Mouse (Mus musculus): ENCODE measurements around the gene BC003965. TPM values are rescaled to one million over a fixed set of nuclear protein-coding genes. Genes with fewer than 3 reads are reported as not detected.

The BC003965 gene
- polyA plus RNA-seq, 1 experiment from 2014 or later, result 31.9 TPM

Other genes with a start within 250 kb of the BC003965 start
- 88.5 and 93.4 TPM in 2 replicates for gene Mapk8ip3, start 247.6 kb upstream of the BC003965 start, polyA plus RNA-seq (2014; fragmentation: Nextera tagmentation; extraction: Ambion mirVana)
- gene Jpt2, start 223.9 kb upstream of the BC003965 start, polyA plus RNA-seq (2014; fragmentation: Nextera tagmentation; extraction: Ambion mirVana), result 50.0 and 59.8 TPM in 2 replicates
- 9.2 and 10.1 TPM in 2 replicates for gene Cramp1l, start 168.8 kb upstream of the BC003965 start, polyA plus RNA-seq (2014; fragmentation: Nextera tagmentation; extraction: Ambion mirVana)
- 18.5 and 21.9 TPM in 2 replicates for gene Ift140, start 168.5 kb upstream of the BC003965 start, polyA plus RNA-seq (2014; fragmentation: Nextera tagmentation; extraction: Ambion mirVana)
- gene Tmem204, start 101.0 kb upstream of the BC003965 start, polyA plus RNA-seq (2014; fragmentation: Nextera tagmentation; extraction: Ambion mirVana), result 8.1 and 11.5 TPM in 2 replicates
- 46.4 and 51.6 TPM in 2 replicates for gene Telo2, start 68.6 kb upstream of the BC003965 start, polyA plus RNA-seq (2014; fragmentation: Nextera tagmentation; extraction: Ambion mirVana)
- not detected in 2 replicates for gene Ptx4, start 63.8 kb upstream of the BC003965 start, polyA plus RNA-seq (2014; fragmentation: Nextera tagmentation; extraction: Ambion mirVana)
- gene Clcn7, start 51.2 kb upstream of the BC003965 start, polyA plus RNA-seq (2014; fragmentation: Nextera tagmentation; extraction: Ambion mirVana), result 26.3 and 26.7 TPM in 2 replicates
- not detected in 2 replicates for gene Ccdc154, start 22.1 kb upstream of the BC003965 start, polyA plus RNA-seq (2014; fragmentation: Nextera tagmentation; extraction: Ambion mirVana)
- gene Gm38655, start 9.1 kb upstream of the BC003965 start, polyA plus RNA-seq (2014; fragmentation: Nextera tagmentation; extraction: Ambion mirVana), result not detected in 2 replicates
- gene Unkl, start 3.8 kb downstream of the BC003965 start, polyA plus RNA-seq (2014; fragmentation: Nextera tagmentation; extraction: Ambion mirVana), result 9.1 and 10.9 TPM in 2 replicates
- gene Gnptg, start 55.6 kb downstream of the BC003965 start, polyA plus RNA-seq (2014; fragmentation: Nextera tagmentation; extraction: Ambion mirVana), result 88.4 and 110 TPM in 2 replicates
- gene Tsr3, start 55.6 kb downstream of the BC003965 start, polyA plus RNA-seq (2014; fragmentation: Nextera tagmentation; extraction: Ambion mirVana), result 56.4 and 57.1 TPM in 2 replicates
- 5.8 and 7.1 TPM in 2 replicates for gene Baiap3, start 71.8 kb downstream of the BC003965 start, polyA plus RNA-seq (2014; fragmentation: Nextera tagmentation; extraction: Ambion mirVana)
- gene Ube2i, start 90.1 kb downstream of the BC003965 start, polyA plus RNA-seq (2014; fragmentation: Nextera tagmentation; extraction: Ambion mirVana), result 405 and 444 TPM in 2 replicates
- not detected in 2 replicates for gene Prss34, start 113.8 kb downstream of the BC003965 start, polyA plus RNA-seq (2014; fragmentation: Nextera tagmentation; extraction: Ambion mirVana)
- gene Prss28, start 124.1 kb downstream of the BC003965 start, polyA plus RNA-seq (2014; fragmentation: Nextera tagmentation; extraction: Ambion mirVana), result not detected in 2 replicates
- gene Prss29, start 134.1 kb downstream of the BC003965 start, polyA plus RNA-seq (2014; fragmentation: Nextera tagmentation; extraction: Ambion mirVana), result not detected in 2 replicates
- not detected in 2 replicates for gene Tpsab1, start 161.0 kb downstream of the BC003965 start, polyA plus RNA-seq (2014; fragmentation: Nextera tagmentation; extraction: Ambion mirVana)
- not detected in 2 replicates for gene Tpsb2, start 181.8 kb downstream of the BC003965 start, polyA plus RNA-seq (2014; fragmentation: Nextera tagmentation; extraction: Ambion mirVana)
- gene Tpsg1, start 184.7 kb downstream of the BC003965 start, polyA plus RNA-seq (2014; fragmentation: Nextera tagmentation; extraction: Ambion mirVana), result 1.1 and 1.6 TPM in 2 replicates
- 12.3 and 12.8 TPM in 2 replicates for gene Cacna1h, start 249.2 kb downstream of the BC003965 start, polyA plus RNA-seq (2014; fragmentation: Nextera tagmentation; extraction: Ambion mirVana)

Data from neural tube, embryonic 14.5 days (tissue).